Mouse (Mus musculus): ENCODE data around the gene Telo2.
"Not testable (repeated sequence)": the region's sequence is repeated elsewhere in the genome, so short reads cannot be mapped to it uniquely, and the experiment has no call there.

The Telo2 gene

DNA sequence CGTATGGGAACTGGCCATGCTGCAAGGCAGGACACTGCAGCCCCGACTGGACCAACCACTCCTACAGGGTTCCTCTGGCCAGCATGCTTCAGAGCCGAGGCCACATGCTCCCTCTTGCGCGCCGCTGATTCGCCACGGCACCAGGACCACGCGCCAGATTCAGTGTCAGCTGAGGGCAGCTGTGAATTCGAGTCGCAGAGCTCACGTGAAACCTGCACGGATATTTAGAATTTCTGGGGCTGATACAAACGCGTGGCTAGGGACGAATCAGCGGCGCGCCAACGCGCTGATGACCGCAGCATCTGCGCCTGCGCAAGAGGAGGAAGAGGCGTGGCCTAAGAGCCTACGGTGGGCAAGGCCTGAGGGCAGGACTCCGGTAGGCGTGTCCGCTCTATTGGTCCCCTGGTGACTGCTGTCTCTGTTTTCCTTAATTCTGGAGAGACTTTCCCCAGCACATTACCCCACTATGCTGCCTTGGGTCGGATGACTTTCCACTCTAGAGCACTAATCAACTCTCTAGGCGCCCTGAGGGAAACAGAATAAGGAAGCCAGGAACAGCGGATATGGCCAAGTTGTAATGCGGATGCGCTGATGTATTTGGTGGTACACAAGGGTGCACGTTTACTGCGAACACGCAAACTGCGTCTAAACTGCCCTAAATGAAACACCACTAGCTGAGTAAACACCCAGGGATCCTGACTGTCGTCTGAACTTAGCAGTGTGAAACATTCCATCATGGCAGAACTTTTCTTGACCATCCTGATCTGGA lies at the start of gene Telo2:
Gene Telo2, minus strand, starts transcription at position 304 of the 769 bp plus-strand sequence.
- DNase-seq = peak; percentile 91

DNA sequence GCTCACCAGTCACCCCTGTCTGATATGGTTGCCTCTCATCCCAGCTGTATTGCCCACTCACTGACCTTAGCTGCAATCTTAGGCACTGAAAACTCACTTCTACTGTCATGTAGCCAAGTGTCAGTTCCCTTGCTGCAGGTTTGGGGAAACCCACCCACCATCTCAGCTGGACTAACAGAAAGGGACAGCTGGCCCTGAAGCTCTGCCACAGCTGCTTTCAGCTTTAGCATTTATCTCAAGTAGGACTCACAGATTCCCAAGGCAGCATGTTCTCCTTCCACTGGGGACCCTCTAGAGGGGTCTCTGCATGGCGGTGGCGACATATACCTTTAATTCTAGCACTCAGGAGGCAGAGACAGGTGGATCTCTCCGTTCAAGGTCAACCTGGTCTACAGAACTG lies 49.0 kb upstream of the Telo2 start:
- no peak for DNase-seq

DNA sequence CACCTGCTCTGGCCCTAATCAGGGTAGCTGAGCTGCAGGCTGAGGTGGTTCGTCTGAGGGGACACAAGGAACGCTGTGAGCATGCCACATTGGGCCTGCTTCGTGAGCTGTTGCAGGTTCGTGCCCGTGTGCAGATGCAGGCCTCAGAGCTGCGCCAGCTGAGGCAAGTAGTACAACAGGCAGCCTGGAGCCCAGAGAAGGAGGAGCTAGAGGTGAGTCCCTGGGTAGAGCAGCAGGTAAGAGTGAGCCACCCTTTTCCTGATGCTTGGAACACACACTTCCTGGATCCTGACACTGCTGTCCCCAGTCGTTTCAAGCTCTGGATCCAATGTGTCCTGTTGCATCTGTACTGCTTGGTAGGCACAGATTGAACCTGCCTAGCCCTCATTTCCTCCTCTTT lies 47.6 kb upstream of the Telo2 start:
- no peak for DNase-seq

DNA sequence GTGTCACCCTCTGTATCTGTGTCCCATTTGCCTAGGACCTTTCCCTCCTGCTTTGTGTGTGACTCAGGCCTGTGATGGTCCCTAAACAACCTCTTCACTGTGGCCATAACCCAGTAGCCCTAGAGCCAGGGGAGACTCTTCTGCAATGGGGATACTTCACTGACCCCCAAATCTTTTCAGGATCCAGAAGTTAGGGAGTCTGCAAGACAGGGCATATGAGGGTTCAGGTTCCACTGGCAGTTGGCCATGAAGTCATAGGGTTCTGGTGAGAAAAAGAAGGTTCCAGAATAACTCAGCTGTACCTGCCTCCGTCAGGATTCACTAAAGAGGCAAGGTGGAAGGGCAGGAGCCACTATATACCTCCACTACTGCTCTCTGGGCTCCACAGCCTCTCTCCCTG lies 46.4 kb upstream of the Telo2 start, which contains the start of gene Ccdc154:
Gene Ccdc154, plus strand, starts transcription at position 301 of the 400 bp plus-strand sequence.
- no peak for DNase-seq

- DNase-seq = no peak
Observed at GRCm38 (mm10) chr17:25139960-25140359, 24.2 kb upstream of the Telo2 start.

- DNase-seq = no peak
Observed at GRCm38 (mm10) chr17:25138803-25139202, 23.0 kb upstream of the Telo2 start.

GRCm38 (mm10) chr17:25135622-25136021 lies 19.9 kb upstream of the Telo2 start:
- DNase-seq = no peak

- DNase-seq = peak; percentile 95
Observed at GRCm38 (mm10) chr17:25133275-25133698, 17.5 kb upstream of the Telo2 start, which contains the start of gene Clcn7. Gene Clcn7 (plus strand): TSS chr17:25133391.

DNA sequence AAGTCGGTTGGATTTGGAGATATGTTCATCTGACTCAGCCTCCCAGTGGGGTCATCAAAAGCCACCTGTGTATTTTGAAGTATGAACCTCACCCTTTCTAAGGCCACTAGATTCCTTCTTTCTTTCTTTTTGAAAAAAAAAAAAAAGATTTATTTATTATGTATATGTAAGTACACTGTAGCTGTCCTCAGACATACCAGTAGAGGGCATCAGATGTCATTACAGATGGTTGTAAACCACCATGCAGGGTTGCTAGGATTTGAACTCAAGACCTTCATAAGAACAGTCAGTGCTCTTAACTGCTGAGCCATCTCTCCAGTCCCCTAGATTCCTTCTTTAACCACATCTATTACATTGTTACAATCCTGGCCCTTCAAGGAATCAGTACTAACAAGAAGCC lies 14.3 kb upstream of the Telo2 start:
- DNase-seq = no peak

DNA sequence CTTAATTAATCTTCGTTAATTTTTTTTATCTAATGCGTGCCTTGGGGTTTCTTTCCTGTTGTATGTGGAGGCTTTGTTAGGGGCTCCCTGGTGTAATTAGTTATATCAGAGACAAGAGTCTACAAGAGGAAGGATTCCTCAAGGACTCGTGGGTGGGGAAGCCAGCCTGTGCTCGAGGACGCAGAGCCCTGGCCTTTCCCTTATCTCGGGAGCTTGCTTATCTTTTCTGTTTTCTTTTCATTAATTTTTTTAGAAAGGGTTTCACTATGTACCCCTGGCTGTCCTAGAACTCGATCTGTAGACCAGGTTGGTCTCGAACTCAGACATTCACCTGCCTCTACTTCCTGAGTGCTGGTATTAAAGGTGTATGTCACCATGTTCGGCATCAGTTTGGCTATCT lies 11.9 kb upstream of the Telo2 start:
- no peak for DNase-seq

DNA sequence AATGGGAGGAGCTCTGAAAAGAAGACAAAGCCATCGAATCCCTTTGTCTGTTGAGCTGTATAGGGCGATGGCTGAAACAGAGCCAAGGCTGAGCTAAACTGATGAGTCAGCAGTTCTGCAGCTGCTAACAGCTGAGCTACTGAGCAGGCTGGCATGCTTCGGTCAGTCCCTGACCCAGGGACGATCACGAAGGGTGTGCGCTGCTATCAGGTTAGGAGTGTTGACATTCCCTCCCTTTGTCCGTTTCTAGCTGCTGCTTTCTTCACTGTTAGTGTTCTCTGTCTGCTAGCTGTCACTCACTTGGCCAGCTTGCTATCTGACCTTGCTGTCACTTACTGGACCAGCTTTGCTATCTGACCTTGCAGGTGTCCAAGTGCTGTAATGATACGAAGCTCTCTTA lies 11.3 kb upstream of the Telo2 start:
- DNase-seq = no peak

- not testable (repeated sequence) for DNase-seq
Observed at GRCm38 (mm10) chr17:25125442-25126060, 9.8 kb upstream of the Telo2 start.

DNA sequence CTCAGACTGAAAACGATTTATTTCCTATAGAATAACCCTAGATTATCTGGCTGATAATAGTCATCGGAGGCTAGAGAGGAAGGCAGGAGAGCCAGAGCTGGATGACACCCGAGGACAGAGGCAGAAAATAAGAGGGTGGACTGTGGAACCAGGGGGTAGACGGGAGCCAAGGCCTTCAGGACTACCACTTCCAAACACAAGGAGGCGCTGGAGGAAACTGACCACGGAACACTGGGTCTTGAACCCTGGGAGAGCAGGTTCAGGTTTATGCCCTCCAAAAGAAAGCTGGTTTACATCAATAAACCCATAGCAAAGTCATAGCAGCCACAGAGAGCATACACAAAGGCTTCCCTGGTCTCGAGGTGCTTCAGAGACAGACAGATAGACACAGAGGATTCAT lies 8.2 kb upstream of the Telo2 start:
- no peak for DNase-seq

DNA sequence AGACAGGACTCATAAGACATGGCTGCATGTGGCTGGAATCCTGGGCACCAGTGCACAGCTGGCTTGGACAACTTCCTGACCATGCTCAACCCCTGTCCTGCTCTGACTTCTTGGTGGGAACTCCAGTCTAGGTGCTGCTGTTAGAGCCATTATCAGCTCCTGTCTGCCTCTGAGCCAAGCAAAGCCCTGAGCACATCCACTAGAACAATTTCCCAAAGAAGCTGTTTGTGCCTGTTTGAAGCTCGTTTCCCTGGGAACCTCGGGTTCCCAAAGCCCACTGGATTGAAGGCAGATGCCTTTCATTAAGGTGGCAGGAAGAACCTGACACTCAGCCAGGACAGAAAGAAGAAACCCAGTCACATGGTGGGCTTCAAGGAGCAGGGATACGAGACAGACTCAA lies 4.6 kb upstream of the Telo2 start, which contains the start of gene Ptx4:
Gene Ptx4, plus strand, starts transcription at position 355 of the 400 bp plus-strand sequence.
- DNase-seq = no peak

GRCm38 (mm10) chr17:25117263-25117662 lies 1.5 kb upstream of the Telo2 start:
- no peak for DNase-seq

- no peak for DNase-seq
Observed at GRCm38 (mm10) chr17:25114908-25115645, 690 bp downstream of the Telo2 start.

GRCm38 (mm10) chr17:25112423-25112810 lies 3.4 kb downstream of the Telo2 start:
- DNase-seq = no peak

- no peak for DNase-seq
Observed at GRCm38 (mm10) chr17:25111739-25112422, 3.9 kb downstream of the Telo2 start.

- DNase-seq = no peak
Observed at GRCm38 (mm10) chr17:25111220-25111619, 4.5 kb downstream of the Telo2 start.

DNA sequence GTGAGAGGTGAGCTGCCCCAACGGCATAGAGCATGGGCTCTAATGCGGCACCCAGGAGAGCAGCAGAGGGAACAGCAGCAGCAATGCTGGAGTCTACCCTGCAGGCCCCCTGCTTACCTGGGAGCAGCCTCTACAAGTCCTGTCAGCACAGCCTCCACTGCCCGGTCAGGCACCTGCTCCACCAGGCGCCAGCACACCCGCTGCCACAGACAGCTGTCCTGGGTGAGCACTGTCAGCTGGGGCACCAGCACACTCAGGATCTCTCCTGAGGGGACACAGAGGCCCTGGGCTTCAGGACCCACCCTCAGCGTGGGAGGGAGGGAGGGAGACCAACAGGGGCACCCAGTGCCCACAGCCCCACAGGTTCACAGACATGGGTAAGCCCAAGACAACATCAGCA lies 5.2 kb downstream of the Telo2 start:
- DNase-seq = no peak

GRCm38 (mm10) chr17:25109578-25109977 lies 6.2 kb downstream of the Telo2 start:
- no peak for DNase-seq

DNA sequence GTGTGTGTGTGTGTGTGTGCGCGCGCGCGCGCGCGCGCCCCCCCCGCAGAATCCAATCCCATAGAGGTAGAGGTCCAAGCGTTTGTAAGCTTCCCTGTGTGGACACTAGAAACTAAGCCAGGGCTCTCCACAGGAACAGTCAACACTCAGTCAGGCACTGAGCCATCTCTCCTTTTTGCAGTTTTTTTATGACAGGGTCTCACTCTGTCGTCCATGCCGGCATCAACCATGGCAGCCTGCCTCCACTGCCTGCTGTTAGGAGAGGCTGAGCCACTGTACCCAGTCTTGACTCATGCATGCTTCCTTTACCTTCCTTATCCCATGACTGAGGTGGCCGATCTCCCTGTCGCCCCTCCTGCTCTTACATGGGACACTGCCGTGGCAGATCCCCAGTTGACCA lies 8.0 kb downstream of the Telo2 start:
- no peak for DNase-seq

GRCm38 (mm10) chr17:25101338-25101737 lies 14.4 kb downstream of the Telo2 start:
- no peak for DNase-seq

Measured in right cerebral cortex, postnatal 25 days (tissue).